Mouse (Mus musculus): ENCODE results near the gene Sept10. TPM values are rescaled to one million over a fixed set of nuclear protein-coding genes. Genes with fewer than 3 reads are reported as not detected.
"Not testable (repeated sequence)": the region's sequence is repeated elsewhere in the genome, so short reads cannot be mapped to it uniquely, and the experiment has no call there.

Gene Sept10
- total RNA-seq, 2 experiments from 2014 or later, result 15.2 to 17.0 TPM

GRCm38 (mm10) chr10:59149956-59150383 lies 71.7 kb downstream of the Sept10 start:
- intact Hi-C loops (cut with DNase I), result loop anchor here (1.0 kb wide), 2 partner anchors 41 to 338 kb away; no protein-coding TSS in a partner anchor
- peak; percentile 27 to 42 for DNase-seq

DNA sequence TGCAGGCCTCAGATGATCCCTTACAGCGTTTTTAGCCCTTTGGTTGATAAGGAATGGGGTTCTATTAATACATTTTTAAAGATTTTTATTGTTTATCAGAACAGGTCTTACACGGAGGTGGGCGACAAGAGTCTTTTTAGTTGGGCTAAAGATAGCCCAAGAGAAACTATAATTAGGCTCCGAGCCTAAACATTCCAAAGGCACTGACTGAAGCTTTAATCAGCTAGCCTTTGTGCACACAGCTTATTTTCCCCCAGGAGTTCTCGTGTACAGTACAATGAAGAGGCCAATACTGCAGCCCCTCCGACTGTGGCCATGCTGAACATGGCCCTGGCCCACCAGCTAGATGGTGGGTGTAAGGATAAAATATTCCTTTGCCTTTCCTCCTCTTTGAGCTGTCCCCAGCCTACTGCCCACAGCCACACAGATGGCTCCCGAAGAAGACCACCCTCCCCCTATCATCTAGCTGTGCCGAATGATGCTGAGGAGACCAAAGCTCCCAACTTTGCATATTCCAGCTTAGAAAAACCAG lies 88.1 kb downstream of the Sept10 start:
- DNase-seq, result no peak
- intact Hi-C loops (cut with DNase I), result no loop called here

DNA sequence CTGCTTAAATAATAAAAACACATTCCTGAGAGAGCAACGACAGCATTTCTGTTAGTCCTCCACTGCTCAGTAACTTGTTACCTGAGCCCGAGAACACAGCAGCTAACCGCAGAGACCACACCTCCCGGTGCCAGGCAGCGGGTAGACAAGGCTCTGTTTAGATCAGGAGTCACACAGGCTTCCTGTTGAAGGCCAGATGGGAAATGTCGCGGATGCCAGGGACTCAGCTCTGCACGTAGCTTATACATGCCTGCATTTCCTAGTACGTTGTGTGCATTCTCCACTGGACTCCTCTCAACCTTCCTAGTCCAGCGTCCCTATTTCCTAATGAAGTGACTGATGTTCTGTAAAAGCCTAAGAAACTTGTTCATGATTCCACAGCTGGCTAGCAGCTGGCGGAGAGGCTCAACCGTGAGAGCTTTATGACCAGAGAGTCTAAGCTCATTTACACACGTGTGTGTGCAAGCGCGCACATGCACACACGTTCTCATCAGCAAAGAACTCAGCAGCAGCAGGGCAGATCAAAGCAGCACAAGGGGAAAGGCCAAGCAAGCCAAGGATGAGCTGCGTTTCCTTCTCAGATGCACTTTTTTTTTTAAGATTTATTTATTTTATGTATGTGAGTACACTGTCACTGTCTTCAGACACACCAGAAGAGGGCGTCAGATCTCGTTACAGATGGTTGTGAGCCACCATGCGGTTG lies 89.6 kb downstream of the Sept10 start:
- DNase-seq, result no peak

GRCm38 (mm10) chr10:59127637-59128036 lies 94.0 kb downstream of the Sept10 start:
- DNase-seq, result no peak
- intact Hi-C loops (cut with DNase I), result no loop called here

More for the DNA sequence above, 89.6 kb downstream of the Sept10 start:
- intact Hi-C loops (cut with DNase I), result no loop called here

GRCm38 (mm10) chr10:59125497-59125896 lies 96.2 kb downstream of the Sept10 start:
- DNase-seq, result no peak
- intact Hi-C loops (cut with DNase I), result no loop called here

DNA sequence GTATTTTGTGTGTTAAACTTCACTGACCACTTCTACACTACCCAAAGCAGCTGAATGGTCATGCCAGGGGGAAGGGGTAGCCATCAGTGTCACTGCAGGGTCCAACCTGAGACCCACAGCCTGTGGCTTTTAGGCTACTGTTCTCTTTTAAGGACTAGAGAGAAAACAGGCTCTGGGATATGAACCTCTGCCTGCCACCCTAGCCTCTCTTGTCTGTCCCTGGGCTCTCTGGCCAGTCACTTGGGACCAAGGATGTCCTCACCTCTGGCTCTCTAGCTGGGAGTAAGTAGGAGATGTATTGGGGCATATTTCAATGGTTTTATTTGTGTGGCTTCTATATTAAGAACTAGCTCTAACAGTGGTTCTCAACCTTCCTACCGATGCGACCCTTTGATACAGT lies 101.8 kb downstream of the Sept10 start:
- intact Hi-C loops (cut with DNase I), result no loop called here
- DNase-seq, result no peak

DNA sequence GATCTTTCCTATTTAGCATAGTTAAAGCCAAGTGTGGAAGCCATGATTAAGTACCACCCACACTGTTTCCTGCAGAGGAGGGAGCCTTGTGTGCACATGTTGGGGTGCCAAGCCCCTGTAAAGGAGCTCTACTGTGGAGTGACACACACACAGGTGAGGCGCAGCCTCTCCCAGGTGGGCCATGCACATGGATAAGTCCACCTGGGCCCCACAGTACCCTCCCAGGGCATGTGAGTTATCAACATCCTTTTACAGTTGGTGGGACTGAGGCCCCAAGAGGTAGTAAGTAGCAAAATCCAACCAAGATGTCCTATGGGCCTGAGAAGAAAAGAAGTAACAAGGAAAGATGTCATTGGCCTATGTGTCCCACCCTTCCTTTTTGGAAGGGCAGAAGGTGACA lies 102.6 kb downstream of the Sept10 start:
- intact Hi-C loops (cut with DNase I), result no loop called here
- no peak for DNase-seq

- DNase-seq, result no peak
- intact Hi-C loops (cut with DNase I), result no loop called here
These were observed 104.1 kb downstream of the Sept10 start for GRCm38 (mm10) chr10:59117555-59117954.

GRCm38 (mm10) chr10:59116331-59116730 lies 105.3 kb downstream of the Sept10 start:
- DNase-seq, result no peak
- intact Hi-C loops (cut with DNase I), result no loop called here

- intact Hi-C loops (cut with DNase I), result no loop called here
- DNase-seq, result peak in 1 of 2 experiments; percentile 18
These were observed 106.0 kb downstream of the Sept10 start for GRCm38 (mm10) chr10:59115691-59116090.

DNA sequence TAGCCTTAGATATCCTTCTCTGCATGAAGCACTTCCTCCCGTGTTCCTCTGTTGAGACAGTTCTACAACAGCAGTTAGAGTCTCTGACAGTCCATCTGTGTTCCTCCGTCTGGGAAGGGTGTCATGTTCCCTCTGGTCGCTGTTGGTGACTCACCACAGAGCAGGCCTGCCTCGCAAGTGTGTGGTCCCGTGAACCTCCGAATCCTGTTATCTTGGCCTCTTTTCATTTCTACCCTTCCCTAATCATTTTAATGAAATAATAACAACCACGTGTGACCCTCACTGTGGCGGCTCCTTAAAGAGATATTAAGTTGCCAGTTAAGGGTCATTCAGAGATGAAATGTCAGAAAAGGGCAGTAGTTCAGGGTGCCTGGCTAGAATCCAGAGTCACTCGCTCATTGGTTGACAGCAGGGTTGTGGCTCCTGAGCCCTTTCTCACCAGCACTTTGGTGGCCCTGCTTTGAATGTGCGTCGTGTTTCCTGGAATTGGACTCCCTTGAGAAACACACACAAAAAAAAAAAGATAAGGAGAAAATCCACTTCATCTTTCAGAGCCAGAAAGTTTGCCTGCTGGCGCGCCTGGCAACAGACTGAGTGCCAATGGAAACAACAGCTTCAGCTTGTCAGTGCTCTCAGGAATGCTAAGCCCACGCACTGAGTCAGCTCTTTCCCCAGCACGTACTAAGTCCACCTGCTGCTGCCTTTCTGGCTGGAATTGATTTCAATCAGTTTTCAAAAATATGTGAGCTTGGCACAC lies 106.9 kb downstream of the Sept10 start:
- DNase-seq, result peak; percentile 53 to 55
- intact Hi-C loops (cut with DNase I), result no loop called here

DNA sequence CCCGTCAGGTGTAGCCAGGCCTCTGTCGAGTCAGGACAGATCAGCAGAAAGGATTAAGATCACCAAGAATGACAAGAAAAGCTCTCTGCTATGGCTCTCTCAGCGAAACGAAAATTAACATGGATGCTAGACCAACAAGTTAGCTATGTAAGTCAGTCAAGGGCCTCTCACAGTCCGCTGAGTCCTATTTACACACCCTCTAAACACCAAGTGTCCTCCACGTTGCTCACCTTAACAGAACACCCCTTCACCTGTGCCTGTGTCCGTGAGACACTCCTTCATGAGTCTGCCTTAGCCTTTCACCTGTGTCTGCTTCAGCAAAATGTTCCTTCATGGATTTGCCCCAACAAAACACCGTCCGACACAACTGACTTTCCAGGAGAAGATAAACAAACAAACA lies 108.3 kb downstream of the Sept10 start:
- DNase-seq, result no peak
- intact Hi-C loops (cut with DNase I), result no loop called here

GRCm38 (mm10) chr10:59112755-59113154 lies 108.9 kb downstream of the Sept10 start:
- DNase-seq, result no peak
- intact Hi-C loops (cut with DNase I), result no loop called here

- intact Hi-C loops (cut with DNase I), result no loop called here
- no peak for DNase-seq
These were observed 111.3 kb downstream of the Sept10 start for GRCm38 (mm10) chr10:59110386-59110785.

DNA sequence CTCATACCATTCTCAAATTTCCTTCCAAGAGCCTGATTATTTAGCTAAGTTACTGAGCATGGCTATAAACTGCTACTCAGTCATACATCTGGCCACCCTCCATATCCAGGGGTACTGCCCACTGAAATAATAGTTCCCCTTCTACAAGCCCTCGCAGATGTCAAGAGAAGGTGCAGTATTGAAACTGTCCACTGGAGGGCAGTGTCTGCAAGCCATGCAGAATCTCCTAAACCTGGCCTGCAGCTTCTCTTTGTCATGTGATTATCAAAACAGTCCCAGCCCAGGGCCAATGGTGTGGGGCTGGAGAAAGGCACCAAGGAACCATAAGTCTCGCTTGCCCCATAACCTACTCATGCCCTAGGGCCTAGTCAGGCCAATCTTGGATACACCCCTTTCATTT lies 112.6 kb downstream of the Sept10 start:
- DNase-seq, result peak; percentile 75 to 80
- intact Hi-C loops (cut with DNase I), result loop anchor here (1.0 to 5.0 kb wide), 2 partner anchors 41 to 248 kb away; no protein-coding TSS in a partner anchor

- DNase-seq, result no peak
- intact Hi-C loops (cut with DNase I), result loop anchor here (5.0 kb wide), 1 partner anchor 251 kb away; no protein-coding TSS in a partner anchor
These were observed 115.0 kb downstream of the Sept10 start for GRCm38 (mm10) chr10:59106644-59107043.

GRCm38 (mm10) chr10:59105885-59106284 lies 115.8 kb downstream of the Sept10 start:
- intact Hi-C loops (cut with DNase I), result loop anchor here (5.0 kb wide), 1 partner anchor 251 kb away; no protein-coding TSS in a partner anchor
- no peak for DNase-seq

- no peak for DNase-seq
- intact Hi-C loops (cut with DNase I), result loop anchor here (5.0 kb wide), 1 partner anchor 253 kb away; no protein-coding TSS in a partner anchor
These were observed 117.0 kb downstream of the Sept10 start for GRCm38 (mm10) chr10:59104683-59105082.

GRCm38 (mm10) chr10:59103076-59103475 lies 118.6 kb downstream of the Sept10 start:
- intact Hi-C loops (cut with DNase I); DNase-seq: not testable (repeated sequence)

- intact Hi-C loops (cut with DNase I), result no loop called here
- DNase-seq, result no peak
These were observed 129.7 kb downstream of the Sept10 start for GRCm38 (mm10) chr10:59091988-59092387.
